Mouse (Mus musculus): Measurements from ENCODE around the gene Slc25a25.
"Not testable (repeated sequence)": the region's sequence is repeated elsewhere in the genome, so short reads cannot be mapped to it uniquely, and the experiment has no call there.

Gene Slc25a25

DNA sequence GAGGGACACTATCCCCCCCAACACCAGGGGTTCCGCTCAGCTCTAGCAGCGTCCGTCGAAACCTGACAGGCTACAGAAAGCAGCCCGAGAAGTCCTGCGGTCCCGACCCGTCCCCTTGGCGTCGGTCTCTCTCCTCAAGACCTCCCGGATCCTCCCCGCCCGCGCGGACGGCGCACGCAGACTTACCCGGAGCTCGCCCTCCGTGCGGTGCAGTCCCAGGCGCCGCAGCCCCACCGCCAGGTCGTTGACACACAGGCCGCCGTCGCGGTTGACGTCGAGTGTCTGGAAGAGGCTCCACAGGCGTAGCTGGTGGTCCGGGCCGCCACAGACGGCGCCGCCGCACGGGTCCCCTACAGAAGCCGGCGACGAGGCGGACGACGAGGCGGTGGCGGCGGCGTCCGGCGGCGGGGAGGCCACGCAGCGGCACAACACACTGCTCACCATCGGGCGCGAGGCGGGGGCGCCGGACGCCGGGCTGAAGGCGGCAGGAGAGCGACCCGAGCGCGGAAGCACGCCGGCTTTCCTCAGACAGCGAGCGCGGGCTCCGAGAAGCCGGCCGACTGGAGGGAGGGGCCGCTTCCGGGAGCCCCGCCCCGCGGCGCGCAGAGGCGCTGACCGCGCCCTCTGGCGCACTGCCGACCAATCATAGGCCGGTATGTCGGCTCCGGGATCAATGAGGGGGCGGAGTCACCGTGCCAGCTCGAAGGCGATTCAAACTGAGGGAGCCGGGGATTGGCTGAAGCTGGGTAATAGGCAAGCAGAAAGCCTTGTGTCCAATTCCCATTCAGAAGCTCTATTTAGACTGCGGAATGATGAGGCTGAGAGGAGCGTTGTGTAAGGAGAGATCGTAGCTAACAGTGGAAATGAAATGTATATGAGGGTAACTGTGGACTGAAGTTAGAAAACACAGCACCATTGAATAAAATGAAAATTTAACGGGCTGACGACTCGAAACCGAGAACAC lies at the start of gene Slc25a25:
Gene Slc25a25, minus strand, starts transcription at position 565 of the 964 bp plus-strand sequence.
- peak; percentile 95 to 97 for DNase-seq (ENCODE audit: low spot score in 2 of 2)

GRCm38 (mm10) chr2:32500461-32500860 lies 49.2 kb upstream of the Slc25a25 start:
- DNase-seq (ENCODE audit: low spot score in 2 of 2), result no peak

- DNase-seq (ENCODE audit: low spot score in 2 of 2), result no peak
Measured at GRCm38 (mm10) chr2:32499365-32499764, 48.1 kb upstream of the Slc25a25 start.

DNA sequence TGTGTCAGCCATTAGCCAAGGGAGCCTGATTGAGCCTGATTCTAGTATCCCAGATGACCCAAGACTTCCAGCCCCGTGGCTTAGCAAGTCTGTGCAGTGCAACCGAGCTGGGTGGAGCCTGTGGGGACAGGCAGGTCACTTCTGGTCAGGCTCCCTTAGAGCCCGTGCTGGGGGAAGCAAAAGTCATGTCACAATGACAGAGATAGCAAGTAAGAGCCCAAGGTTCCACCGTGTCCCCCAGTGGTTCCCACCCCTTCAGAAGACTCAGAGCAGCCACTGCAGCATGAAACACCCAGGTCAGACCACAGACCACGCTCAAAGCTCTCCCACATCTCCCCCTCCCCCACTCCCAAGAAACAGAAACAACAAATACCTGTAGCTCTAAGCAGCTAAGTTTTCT lies 44.9 kb upstream of the Slc25a25 start:
- DNase-seq (ENCODE audit: low spot score in 2 of 2), result no peak

- DNase-seq (ENCODE audit: low spot score in 2 of 2), result no peak
Measured at GRCm38 (mm10) chr2:32495185-32495726, 44.0 kb upstream of the Slc25a25 start.

DNA sequence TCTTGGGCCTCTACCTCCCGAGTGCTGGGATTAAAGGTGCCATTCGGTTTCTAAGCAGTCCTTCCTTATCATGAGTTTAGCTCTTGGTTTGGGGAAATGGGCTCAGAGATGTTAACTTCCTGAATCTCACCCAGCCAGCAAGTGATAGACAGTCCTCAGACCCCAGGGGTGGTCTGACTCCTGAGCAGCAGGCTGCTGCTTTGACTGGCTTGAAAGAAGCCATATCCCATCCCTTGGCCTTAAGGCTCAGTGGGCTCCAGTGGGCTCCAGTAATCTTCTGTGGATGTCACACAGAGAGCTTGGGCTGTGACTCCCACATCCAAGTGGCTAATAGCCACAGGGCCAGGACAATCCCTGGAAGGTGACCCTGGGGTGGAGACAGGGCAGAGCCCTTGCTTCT lies 43.3 kb upstream of the Slc25a25 start:
- DNase-seq (ENCODE audit: low spot score in 2 of 2), result no peak

DNA sequence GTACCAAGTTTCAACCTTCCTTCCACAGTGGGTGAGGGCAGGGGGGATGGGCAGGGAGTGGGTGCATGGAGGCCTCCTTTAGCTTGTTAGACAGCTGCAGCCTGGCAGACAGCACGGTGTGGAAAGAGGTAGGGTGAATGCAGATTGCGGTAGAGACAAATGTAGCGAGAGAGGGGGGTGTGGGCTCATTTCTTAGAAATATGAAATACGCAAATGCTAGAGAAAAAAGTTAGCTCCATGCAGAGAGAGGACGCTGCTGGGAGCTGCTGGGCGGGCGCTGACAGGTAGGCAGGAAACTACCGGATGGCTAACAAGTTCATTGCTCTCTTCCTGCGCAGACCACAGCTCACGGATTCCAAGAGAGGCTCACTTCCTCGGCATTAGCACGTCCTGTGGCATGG lies 42.1 kb upstream of the Slc25a25 start:
- no peak for DNase-seq (ENCODE audit: low spot score in 2 of 2)

DNA sequence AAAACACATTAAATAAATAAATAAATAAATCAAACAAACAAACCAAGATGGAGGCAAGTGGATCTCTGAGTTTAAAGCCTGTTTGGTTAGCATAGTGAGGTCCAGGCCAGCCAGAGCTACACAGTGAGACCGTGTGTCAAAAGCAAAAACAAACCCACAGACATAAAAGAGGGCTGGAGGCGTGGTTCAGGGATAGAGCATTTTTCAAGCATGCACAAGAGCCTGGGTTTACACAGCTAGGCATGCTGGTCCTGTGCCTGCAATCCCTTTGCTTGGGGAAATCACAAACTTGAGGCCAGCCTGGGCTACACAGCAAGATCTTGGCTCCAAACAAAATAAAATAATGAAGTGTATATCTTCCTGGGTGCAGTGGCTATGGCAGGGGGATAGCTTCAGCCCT lies 41.4 kb upstream of the Slc25a25 start:
- no peak for DNase-seq (ENCODE audit: low spot score in 2 of 2)

DNA sequence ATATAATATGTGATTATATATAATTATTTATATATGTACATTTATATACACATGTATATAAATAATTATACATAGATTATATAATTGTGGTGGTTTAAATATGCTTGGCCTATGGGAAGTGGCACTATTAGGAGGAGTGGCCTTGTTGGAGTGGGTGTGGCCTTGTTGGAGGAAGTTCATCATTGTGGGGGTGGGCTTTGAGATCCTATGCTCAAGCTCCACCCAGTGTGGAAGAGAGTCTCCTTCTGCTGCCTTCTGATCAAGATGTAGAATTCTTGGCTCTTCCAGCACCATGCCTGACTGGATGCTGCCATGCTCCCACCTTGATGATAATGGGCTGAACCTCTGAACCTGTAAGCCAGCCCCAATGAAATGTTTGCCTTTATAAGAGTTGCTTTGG lies 39.5 kb upstream of the Slc25a25 start:
- DNase-seq (ENCODE audit: low spot score in 2 of 2), result not testable (repeated sequence)

GRCm38 (mm10) chr2:32488679-32489078 lies 37.4 kb upstream of the Slc25a25 start:
- peak; percentile 80 to 84 for DNase-seq (ENCODE audit: low spot score in 2 of 2)

DNA sequence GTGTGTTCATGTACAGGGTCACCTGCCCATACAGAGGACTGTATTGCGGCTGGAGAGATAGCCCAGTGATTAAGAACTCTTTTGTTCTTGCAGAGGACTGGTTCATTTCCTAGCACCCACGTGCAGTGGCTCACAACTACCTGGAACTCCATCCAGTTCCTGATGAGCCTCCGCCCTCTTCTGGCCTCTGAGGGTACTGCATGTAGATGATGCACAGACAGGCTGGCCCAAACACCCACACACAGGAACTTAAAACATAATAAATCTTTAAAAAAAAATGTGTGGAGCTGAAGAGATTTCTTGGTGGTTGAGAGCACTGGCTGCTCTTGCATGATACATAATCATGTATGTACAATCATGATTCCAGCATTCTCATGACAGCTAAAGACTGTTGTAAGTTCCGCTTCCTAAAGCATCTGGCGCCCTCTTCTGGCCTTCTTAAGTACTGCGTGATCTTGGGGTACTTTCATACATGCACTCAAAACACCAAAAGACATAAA lies 35.9 kb upstream of the Slc25a25 start:
- peak; percentile 97 to 98 for DNase-seq (ENCODE audit: low spot score in 2 of 2)

GRCm38 (mm10) chr2:32486155-32486554 lies 34.9 kb upstream of the Slc25a25 start:
- no peak for DNase-seq (ENCODE audit: low spot score in 2 of 2)

DNA sequence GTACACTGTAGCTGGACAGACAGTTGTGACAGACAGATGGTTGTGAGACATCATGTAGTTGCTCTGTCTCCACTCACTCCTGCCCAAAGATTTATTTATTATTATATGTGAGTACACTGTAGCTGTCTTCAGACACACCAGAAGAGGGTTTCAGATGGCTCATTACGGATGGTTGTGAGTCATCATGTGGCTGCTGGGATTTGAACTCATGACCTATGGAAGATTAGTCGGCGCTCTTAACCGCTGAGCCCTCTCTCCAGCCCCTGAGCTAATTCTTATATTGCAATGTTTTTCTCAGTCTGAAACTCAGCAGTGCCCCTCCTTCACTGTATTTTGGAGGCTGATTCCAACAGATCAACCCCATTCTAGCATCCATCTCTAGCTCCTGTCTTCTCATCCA lies 34.5 kb upstream of the Slc25a25 start:
- DNase-seq (ENCODE audit: low spot score in 2 of 2), result no peak

DNA sequence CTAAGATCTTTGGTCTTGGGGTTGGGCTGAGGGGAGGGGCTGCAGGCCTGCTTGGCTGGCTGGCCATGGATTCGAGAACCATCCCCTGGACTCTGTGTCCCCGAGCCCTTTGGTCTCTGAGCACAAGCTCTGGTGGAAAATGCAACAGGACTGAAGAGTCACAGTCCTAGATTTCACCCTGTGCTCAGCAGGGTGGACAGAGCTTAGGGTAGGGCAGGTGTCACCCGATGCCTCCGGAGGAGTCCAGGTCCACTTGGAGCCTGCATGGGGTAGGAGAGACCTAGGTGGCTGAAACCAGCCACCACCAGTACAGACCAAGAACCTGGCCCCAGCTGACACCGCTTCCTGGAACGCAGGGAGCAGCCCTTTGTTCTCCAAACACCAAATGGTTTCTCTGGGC lies 33.7 kb upstream of the Slc25a25 start:
- no peak for DNase-seq (ENCODE audit: low spot score in 2 of 2)

DNA sequence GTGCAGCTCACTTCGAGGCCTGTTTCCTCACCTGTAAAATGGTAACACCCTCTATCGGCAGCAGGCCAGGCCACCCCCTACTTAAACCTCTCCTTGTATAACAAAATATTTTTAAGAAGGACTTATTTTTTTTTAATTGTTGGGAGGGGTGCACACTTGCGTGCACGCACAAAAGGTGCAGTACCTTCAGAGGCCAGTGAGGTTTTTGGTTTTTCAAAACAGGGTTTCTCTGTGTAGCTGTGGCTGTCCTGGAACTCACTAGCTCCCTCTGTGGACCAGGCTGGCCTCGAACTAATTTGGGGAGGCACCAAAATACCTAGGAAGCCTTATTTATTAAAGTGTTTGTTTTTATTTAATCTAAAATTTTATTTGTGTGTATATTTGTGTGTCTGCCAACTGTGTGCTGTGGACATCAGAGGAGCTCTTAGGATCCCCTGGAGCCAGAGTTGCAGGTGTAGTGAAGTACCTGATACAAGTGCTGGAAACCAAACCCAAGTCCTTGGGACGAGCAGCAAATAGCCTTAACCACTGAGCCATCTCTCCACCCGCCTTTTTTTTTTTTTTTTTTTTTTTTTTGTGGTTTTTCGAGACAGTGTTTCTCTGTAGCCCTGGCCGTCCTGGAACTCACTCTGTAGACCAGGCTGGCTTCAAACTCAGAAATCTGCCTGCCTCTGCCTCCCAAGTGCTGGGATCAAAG lies 32.1 kb upstream of the Slc25a25 start:
- no peak for DNase-seq (ENCODE audit: low spot score in 2 of 2)

DNA sequence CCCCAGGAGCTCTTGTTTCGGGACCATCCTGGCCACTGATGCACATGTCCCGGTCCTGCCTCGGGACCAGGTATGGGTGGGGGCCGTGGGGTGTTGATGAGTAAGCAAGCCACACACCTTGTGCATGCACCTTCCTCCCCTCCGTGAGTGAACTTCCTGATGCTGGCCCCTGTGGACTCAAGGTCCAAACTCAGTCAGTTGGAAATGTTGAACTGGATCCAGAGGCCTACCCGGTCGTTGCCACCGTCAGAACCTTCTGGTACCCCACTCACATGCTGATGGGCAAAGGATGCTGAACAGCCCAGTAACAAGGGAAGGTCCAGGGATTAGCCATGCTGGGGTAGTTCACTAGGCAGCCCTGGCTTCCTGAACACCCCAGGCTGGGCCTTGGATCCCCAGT lies 31.1 kb upstream of the Slc25a25 start:
- DNase-seq (ENCODE audit: low spot score in 2 of 2), result no peak

GRCm38 (mm10) chr2:32475361-32475760 lies 24.1 kb upstream of the Slc25a25 start:
- not testable (repeated sequence) for DNase-seq (ENCODE audit: low spot score in 2 of 2)

GRCm38 (mm10) chr2:32471681-32472061 lies 20.4 kb upstream of the Slc25a25 start:
- no peak for DNase-seq (ENCODE audit: low spot score in 2 of 2)

- DNase-seq (ENCODE audit: low spot score in 2 of 2), result no peak
Measured at GRCm38 (mm10) chr2:32471001-32471680, 19.9 kb upstream of the Slc25a25 start.

DNA sequence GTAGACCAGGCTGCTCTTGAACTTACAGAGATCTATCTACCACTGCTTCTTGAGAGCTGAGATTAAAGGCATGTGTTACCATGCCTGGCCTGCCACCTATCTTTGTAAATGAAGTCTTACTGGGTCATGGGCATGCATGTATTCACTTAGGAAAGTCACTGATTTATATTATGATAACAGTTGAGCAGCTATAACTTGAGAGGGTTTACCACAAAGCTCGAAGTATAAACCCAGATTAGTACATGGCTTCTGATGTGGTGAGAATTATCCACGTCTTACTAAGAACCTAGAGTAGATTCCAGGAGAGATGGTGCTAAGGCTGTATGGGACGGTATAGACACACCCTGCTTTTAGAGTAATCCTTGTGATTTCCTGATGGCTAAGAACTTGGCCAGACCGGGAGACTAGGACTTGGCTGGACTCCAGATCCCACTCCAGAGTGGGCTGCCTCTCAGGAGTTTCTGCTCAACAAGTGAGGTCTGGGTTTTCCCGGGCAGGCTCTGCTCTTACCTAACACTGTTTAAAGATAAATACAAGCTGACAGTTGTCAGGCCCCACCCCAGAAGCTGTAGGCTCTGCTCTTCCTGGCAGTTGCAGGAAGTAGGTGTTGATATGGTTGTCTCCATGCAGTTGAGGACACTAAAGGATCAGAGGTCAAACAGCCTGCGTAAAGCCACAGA lies 13.1 kb upstream of the Slc25a25 start:
- no peak for DNase-seq (ENCODE audit: low spot score in 2 of 2)

DNA sequence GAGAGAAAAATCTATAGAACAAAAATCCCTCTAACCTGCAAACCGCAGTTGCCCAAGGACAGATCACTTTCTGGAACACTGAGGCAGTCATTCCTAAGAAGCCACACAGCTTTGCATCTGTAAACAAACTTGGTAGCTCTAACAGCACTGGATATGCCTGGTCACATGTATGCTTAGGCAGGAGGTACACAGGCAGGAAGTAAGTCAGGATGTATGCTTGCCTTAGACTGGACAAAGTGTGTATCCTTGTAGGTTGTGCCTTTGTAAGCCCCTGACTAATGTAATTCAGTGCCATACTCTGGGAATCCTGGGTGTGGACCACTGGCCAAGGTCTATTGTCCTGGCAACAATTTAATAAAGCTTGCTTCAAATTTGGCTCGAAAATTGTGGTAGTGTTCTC lies 12.5 kb upstream of the Slc25a25 start:
- DNase-seq (ENCODE audit: low spot score in 2 of 2), result no peak

Measured in right cerebral cortex, adult 2 months (tissue).